ENCODE assay signal across 30 mouse cellular contexts in genomic region chr2:172405011-172405410, GRCm38 (mm10). TPM values are rescaled to one million over a fixed set of nuclear protein-coding genes. Genes with fewer than 3 reads are reported as not detected.
DNase-seq lines count a peak whose midpoint lies in the region; ATAC-seq lines count a peak whose summit lies in the region.
"Had no signal": no experiment of that assay in that cellular context is flagged by ENCODE, and none has a peak within 500 bp of the region (broad histone marks: within the 10 kb centered on the region; RNA-seq: fewer than 3 reads in every experiment).

No protein-coding gene starts in this region.

- 75% methylated on average over 3 of the region's 3 CpGs for WGBS in midbrain, embryonic 13.5 days
- WGBS in forebrain, embryonic 12.5 days = 84% methylated on average over 3 of the region's 3 CpGs

- H3K9ac ChIP-seq in midbrain, embryonic 13.5 days (replicated peaks) = no peak overlapping the region
- H3K9ac ChIP-seq in forebrain, embryonic 12.5 days = no peak overlapping the region
- H3K9ac ChIP-seq: embryonic facial prominence, embryonic 13.5 days; forebrain, embryonic 13.5 days; hindbrain, embryonic 13.5 days had no signal

- peaks cover 79% of the 10 kb centered on the region for H3K36me3 ChIP-seq in megakaryocyte, embryonic 14.5 days (replicated peaks; ENCODE audit: low read length)
- no peaks in the 10 kb centered on the region for H3K36me3 ChIP-seq in midbrain, embryonic 13.5 days
- no peaks in the 10 kb centered on the region for H3K36me3 ChIP-seq in forebrain, embryonic 12.5 days (replicated peaks)
- H3K36me3 ChIP-seq: embryonic facial prominence, embryonic 10.5 days; embryonic facial prominence, embryonic 13.5 days; G1E; hindbrain, embryonic 13.5 days had no signal

- peak overlapping the region; percentile 69 for H3K4me3 ChIP-seq in megakaryocyte, embryonic 14.5 days (replicated peaks)
- H3K4me3 ChIP-seq in midbrain, embryonic 13.5 days (replicated peaks) = no peak overlapping the region
- H3K4me3 ChIP-seq in forebrain, embryonic 12.5 days (replicated peaks) = no peak overlapping the region
- H3K4me3 ChIP-seq: embryonic facial prominence, embryonic 10.5 days; embryonic facial prominence, embryonic 13.5 days; erythroblast, embryonic 14.5 days; forebrain, embryonic 13.5 days; gastrocnemius, adult 2 months; hindbrain, embryonic 13.5 days had no signal

- H3K27me3 ChIP-seq in megakaryocyte, embryonic 14.5 days (replicated peaks) = no peaks in the 10 kb centered on the region
- H3K27me3 ChIP-seq in midbrain, embryonic 13.5 days = no peaks in the 10 kb centered on the region
- 0 out of 2 replicates have a peak, but pooled peaks cover 4% of the 10 kb centered on the region for H3K27me3 ChIP-seq in forebrain, embryonic 12.5 days
- H3K27me3 ChIP-seq: embryonic facial prominence, embryonic 13.5 days; forebrain, embryonic 13.5 days; hindbrain, embryonic 13.5 days; Patski had no signal

- no peak overlapping the region for H3K4me2 ChIP-seq in midbrain, embryonic 13.5 days (replicated peaks)
- no peak overlapping the region for H3K4me2 ChIP-seq in forebrain, embryonic 12.5 days
- H3K4me2 ChIP-seq: embryonic facial prominence, embryonic 13.5 days; forebrain, embryonic 13.5 days; heart, embryonic 11.5 days; hindbrain, embryonic 13.5 days had no signal

- peaks cover 97% of the 10 kb centered on the region for H3K4me1 ChIP-seq in megakaryocyte, embryonic 14.5 days
- no peaks in the 10 kb centered on the region for H3K4me1 ChIP-seq in midbrain, embryonic 13.5 days (replicated peaks)
- peaks cover 3% of the 10 kb centered on the region for H3K4me1 ChIP-seq in forebrain, embryonic 12.5 days
- H3K4me1 ChIP-seq: embryonic facial prominence, embryonic 13.5 days had no signal

- DNase-seq in natural killer cell, adult 2 months (ENCODE audit: low spot score in 2 of 2) = peak; percentile 34 to 54
- DNase-seq in embryo, embryonic 9.5 days (ENCODE audit: extremely low spot score) = no peak
- DNase-seq: adrenal gland, adult 2 months; adrenal gland, postnatal 14 days; cerebellum, adult 11 months; cerebellum, adult 2 months; cerebellum, adult 9-11 months; cerebellum, postnatal 25 days; gastrocnemius, adult 2 months; gastrocnemius, postnatal 14 days; heart, adult 11 months had no signal

- no peaks in the 10 kb centered on the region for H3K9me3 ChIP-seq in megakaryocyte, embryonic 14.5 days
- H3K9me3 ChIP-seq in midbrain, embryonic 13.5 days = no peaks in the 10 kb centered on the region
- no peaks in the 10 kb centered on the region for H3K9me3 ChIP-seq in forebrain, embryonic 12.5 days
- H3K9me3 ChIP-seq: embryonic facial prominence, embryonic 10.5 days; embryonic facial prominence, embryonic 13.5 days; forebrain, embryonic 13.5 days; G1E; hindbrain, embryonic 13.5 days had no signal

- ATAC-seq in megakaryocyte, adult 5-6 weeks (ENCODE audit: poor library complexity, severe bottlenecking) = no peak
- ATAC-seq in activated CD4-positive, CD25-positive, alpha-beta regulatory T cell, adult 4 months = peak; percentile 47
- ATAC-seq in midbrain, embryonic 13.5 days = no peak
- ATAC-seq in forebrain, embryonic 12.5 days (ENCODE audit: low FRiP score) = no peak
- ATAC-seq: forebrain, embryonic 13.5 days; forebrain, embryonic 16.5 days; hindbrain, embryonic 16.5 days; Patski had no signal

- no peak overlapping the region for H3K27ac ChIP-seq in midbrain, embryonic 13.5 days
- H3K27ac ChIP-seq in forebrain, embryonic 12.5 days = no peak overlapping the region
- H3K27ac ChIP-seq: embryonic facial prominence, embryonic 10.5 days; embryonic facial prominence, embryonic 13.5 days; forebrain, embryonic 13.5 days; gastrocnemius, adult 2 months; hindbrain, embryonic 13.5 days had no signal

RNA-seq across cellular contexts. Expression of gene Cass4, which starts 11.4 kb away (rescaled TPM):
- 5.9 TPM in 2 replicates for polyA plus RNA-seq in megakaryocyte, embryonic 14.5 days (2012; ENCODE audit: insufficient read depth, low replicate concordance)
- total RNA-seq in megakaryocyte, adult 5-6 weeks (2015) = 4.0 TPM in 2 replicates
- 3.6 and 5.3 TPM in 2 replicates for total RNA-seq in megakaryocyte, adult 5-6 weeks (2017)
- 1 to 10 TPM; 7.8 to 9.3 TPM for polyA plus RNA-seq in activated CD4-positive, CD25-positive, alpha-beta regulatory T cell, adult 4 months (2017; shearing (Covaris generic))
- 0.10 and 0.12 TPM in 2 replicates for polyA plus RNA-seq in midbrain, embryonic 13.5 days (2015; fragmentation: Nextera tagmentation; extraction: Ambion mirVana)
- 0.17 and 0.18 TPM in 2 replicates for polyA plus RNA-seq in forebrain, embryonic 12.5 days (2016; fragmentation: Nextera tagmentation; extraction: Ambion mirVana)
- polyA plus RNA-seq: erythroblast, embryonic 14.5 days; forebrain, embryonic 13.5 days; Patski had no signal

RNA-seq across cellular contexts. Expression of gene Cstf1, which starts 34.5 kb away (rescaled TPM):
- polyA plus RNA-seq in megakaryocyte, embryonic 14.5 days (2012; ENCODE audit: insufficient read depth, low replicate concordance) = 7.2 and 7.4 TPM in 2 replicates
- total RNA-seq in megakaryocyte, adult 5-6 weeks (2015) = 18.5 and 19.7 TPM in 2 replicates
- total RNA-seq in megakaryocyte, adult 5-6 weeks (2017) = 34.4 and 39.7 TPM in 2 replicates
- 10 to 100 TPM; 32.3 to 35.7 TPM for polyA plus RNA-seq in activated CD4-positive, CD25-positive, alpha-beta regulatory T cell, adult 4 months (2017; shearing (Covaris generic))
- 30.5 and 31.6 TPM in 2 replicates for polyA plus RNA-seq in midbrain, embryonic 13.5 days (2015; fragmentation: Nextera tagmentation; extraction: Ambion mirVana)
- 44.1 and 45.4 TPM in 2 replicates for polyA plus RNA-seq in forebrain, embryonic 12.5 days (2016; fragmentation: Nextera tagmentation; extraction: Ambion mirVana)

RNA-seq across cellular contexts. Expression of gene Aurka, which starts 34.7 kb away (rescaled TPM):
- polyA plus RNA-seq in megakaryocyte, embryonic 14.5 days (2012; ENCODE audit: insufficient read depth, low replicate concordance) = 7.0 and 9.6 TPM in 2 replicates
- 46.6 and 51.4 TPM in 2 replicates for total RNA-seq in megakaryocyte, adult 5-6 weeks (2015)
- total RNA-seq in megakaryocyte, adult 5-6 weeks (2017) = 79.4 and 81.0 TPM in 2 replicates
- polyA plus RNA-seq in activated CD4-positive, CD25-positive, alpha-beta regulatory T cell, adult 4 months (2017; shearing (Covaris generic)) = 10 to 100 TPM; 14.6 to 18.4 TPM
- 42.1 and 43.3 TPM in 2 replicates for polyA plus RNA-seq in midbrain, embryonic 13.5 days (2015; fragmentation: Nextera tagmentation; extraction: Ambion mirVana)
- 136 and 146 TPM in 2 replicates for polyA plus RNA-seq in forebrain, embryonic 12.5 days (2016; fragmentation: Nextera tagmentation; extraction: Ambion mirVana)

RNA-seq across cellular contexts. Expression of gene Rtf2, which starts 35.3 kb away (rescaled TPM):
- 15.3 and 57.1 TPM in 2 replicates for polyA plus RNA-seq in megakaryocyte, embryonic 14.5 days (2012; ENCODE audit: insufficient read depth, low replicate concordance)
- 49.3 and 54.0 TPM in 2 replicates for total RNA-seq in megakaryocyte, adult 5-6 weeks (2015)
- total RNA-seq in megakaryocyte, adult 5-6 weeks (2017) = 190 and 209 TPM in 2 replicates
- 100 to 1,000 TPM in 1 of 2 experiments, 10 to 100 TPM in 1; 99.4 to 120 TPM for polyA plus RNA-seq in activated CD4-positive, CD25-positive, alpha-beta regulatory T cell, adult 4 months (2017; shearing (Covaris generic))
- polyA plus RNA-seq in midbrain, embryonic 13.5 days (2015; fragmentation: Nextera tagmentation; extraction: Ambion mirVana) = 94.2 and 96.8 TPM in 2 replicates
- polyA plus RNA-seq in forebrain, embryonic 12.5 days (2016; fragmentation: Nextera tagmentation; extraction: Ambion mirVana) = 86.9 and 93.5 TPM in 2 replicates

RNA-seq across cellular contexts. Expression of gene Gcnt7, which starts 53.4 kb away (rescaled TPM):
- not detected in 2 replicates for polyA plus RNA-seq in megakaryocyte, embryonic 14.5 days (2012; ENCODE audit: insufficient read depth, low replicate concordance)
- total RNA-seq in megakaryocyte, adult 5-6 weeks (2015) = not detected in 2 replicates
- total RNA-seq in megakaryocyte, adult 5-6 weeks (2017) = not detected in 2 replicates
- polyA plus RNA-seq in activated CD4-positive, CD25-positive, alpha-beta regulatory T cell, adult 4 months (2017; shearing (Covaris generic)) = 1 to 10 TPM; 4.0 to 7.4 TPM
- 1.7 and 2.3 TPM in 2 replicates for polyA plus RNA-seq in midbrain, embryonic 13.5 days (2015; fragmentation: Nextera tagmentation; extraction: Ambion mirVana)
- polyA plus RNA-seq in forebrain, embryonic 12.5 days (2016; fragmentation: Nextera tagmentation; extraction: Ambion mirVana) = 2.1 and 2.2 TPM in 2 replicates
- total RNA-seq: adrenal gland, adult 2 months; adrenal gland, postnatal 14 days; adrenal gland, postnatal 4 days; gastrocnemius, adult 2 months; gastrocnemius, postnatal 14 days; gastrocnemius, postnatal 4 days; heart, adult 8-10 months; heart, postnatal 25 days had no signal
- polyA plus RNA-seq: adrenal gland, adult 2 months; cerebellum, adult 2 months; erythroblast, embryonic 14.5 days; G1E had no signal
